Mouse (Mus musculus) megakaryocyte progenitor cell, adult 5-6 weeks (primary cell): Measurements from ENCODE around the gene Prkn. TPM values are rescaled to one million over a fixed set of nuclear protein-coding genes. Genes with fewer than 3 reads are reported as not detected.

Experiments used
- ATAC-seq: replicated peaks from 2 replicates; pipeline ENCODE4 v1.8.0; 2016; ENCODE audit warnings: mild to moderate bottlenecking, moderate TSS enrichment, inconsistent platforms; ENCODE audit not compliant: poor library complexity
- total RNA-seq, 2 experiments: library from RNA; stranded (forward) in 1 of 2; stranded (reverse) in 1 of 2; fragments of 157-497, 149-512 nt in 1 of 2; fragments of 200-1000 nt in 1 of 2; gene quantifications; 2 replicates each; pipeline versions ENCODE4 v1.2.3 to v1.2.4; 2015 to 2017

The Prkn gene
- total RNA-seq, 2 experiments from 2014 or later, result 0.25 to 0.57 TPM

DNA sequence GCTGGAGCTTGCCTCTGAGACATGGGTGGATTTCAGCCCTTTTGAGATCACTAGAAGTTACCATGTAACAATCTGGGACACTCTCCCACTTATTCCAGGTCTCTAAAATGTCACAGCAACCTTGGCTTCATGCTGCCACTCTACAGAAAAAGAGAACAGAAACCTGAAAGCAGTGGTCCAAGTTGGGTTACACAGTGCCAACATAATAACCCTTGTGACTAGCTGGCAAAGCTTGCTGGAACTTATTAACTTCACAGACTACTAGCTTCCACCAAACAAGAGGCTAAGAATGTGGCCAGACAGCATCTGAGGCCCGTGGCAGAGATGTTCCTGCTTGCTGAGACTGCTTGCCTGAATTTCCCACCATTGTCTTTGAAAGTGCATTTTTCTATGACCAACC, 886.9 kb downstream of the Prkn start:
- ATAC-seq, result no peak

- no peak for ATAC-seq
These were observed 888.1 kb downstream of the Prkn start for GRCm38 (mm10) chr17:11728294-11728693.

GRCm38 (mm10) chr17:11730656-11731594, 890.7 kb downstream of the Prkn start:
- no peak for ATAC-seq

DNA sequence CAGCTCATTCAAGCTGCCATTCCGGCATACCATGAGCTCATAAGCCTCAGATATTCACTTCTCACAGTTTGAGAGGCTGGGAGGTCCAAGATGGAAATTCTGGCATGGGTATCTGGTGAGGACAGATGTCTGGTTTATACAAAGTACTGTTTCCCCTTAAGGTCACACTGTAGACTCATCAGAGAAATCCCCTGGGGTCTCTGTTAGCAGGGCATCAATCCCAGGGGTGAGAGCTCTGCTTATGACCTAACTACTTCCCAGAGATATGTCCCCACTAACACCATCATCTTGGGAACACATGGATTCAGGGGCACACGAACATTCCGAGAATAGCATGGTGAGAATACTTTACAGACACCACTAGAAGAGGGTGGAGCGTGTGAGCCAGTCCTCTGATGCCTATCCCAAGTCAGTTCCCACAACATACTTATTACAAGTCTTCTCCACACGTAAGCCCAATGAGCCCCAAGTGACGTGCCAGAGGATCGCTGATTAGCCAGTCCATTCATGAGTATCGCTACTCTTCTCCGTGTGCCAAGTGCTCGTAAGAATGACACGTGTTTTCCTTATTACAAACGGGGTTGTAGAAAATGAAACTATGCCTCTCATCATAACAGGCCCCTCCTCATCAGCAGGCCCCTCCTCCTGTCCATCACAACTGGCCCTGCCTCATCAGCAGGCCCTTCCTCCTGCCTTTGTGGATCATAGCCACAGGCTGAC, 895.1 kb downstream of the Prkn start:
- no peak for ATAC-seq

- ATAC-seq, result no peak
These were observed 896.3 kb downstream of the Prkn start for GRCm38 (mm10) chr17:11736531-11736930.

DNA sequence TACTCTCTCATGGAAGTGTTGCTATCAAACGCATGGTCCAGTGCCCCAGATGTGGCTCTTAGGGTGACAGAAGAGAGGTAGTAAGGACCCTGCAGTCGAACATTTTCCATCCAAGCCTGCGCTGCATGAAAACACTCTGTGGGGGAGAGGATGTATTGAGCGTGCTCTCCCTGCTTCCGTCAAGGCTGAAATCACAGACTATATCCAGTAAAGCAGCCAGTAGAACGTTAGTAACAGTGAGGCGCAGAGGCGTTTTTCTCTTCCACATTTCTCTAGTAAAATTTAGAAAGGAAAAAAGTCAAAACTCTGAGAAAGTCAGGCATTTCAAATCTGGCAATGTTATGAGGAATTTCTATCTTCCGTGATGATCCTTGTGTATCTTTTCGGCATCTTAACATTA, 897.7 kb downstream of the Prkn start:
- no peak for ATAC-seq

- no peak for ATAC-seq
These were observed 900.5 kb downstream of the Prkn start for GRCm38 (mm10) chr17:11740716-11741115.

- no peak for ATAC-seq
These were observed 901.0 kb downstream of the Prkn start for GRCm38 (mm10) chr17:11741161-11741560.

GRCm38 (mm10) chr17:11751251-11751650, 911.1 kb downstream of the Prkn start:
- no peak for ATAC-seq

DNA sequence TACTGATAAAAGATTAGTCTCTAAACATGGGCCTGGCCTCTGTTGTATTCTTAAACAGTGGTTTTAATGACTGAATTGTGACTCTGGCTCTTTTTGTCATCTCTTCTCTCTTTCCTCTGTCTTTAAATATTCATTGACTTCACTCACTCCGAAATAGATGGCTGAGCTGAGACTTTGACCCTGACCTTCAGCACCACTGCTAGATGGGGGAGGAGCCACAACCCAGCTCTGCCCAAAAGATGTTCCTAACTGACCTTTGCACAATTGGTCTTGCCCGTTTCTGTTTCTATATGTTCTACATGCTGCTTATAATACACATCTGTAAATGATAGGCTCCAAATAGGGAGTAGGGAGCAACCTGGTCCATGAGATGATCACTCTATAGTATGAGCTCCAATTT, 912.5 kb downstream of the Prkn start:
- ATAC-seq, result no peak

DNA sequence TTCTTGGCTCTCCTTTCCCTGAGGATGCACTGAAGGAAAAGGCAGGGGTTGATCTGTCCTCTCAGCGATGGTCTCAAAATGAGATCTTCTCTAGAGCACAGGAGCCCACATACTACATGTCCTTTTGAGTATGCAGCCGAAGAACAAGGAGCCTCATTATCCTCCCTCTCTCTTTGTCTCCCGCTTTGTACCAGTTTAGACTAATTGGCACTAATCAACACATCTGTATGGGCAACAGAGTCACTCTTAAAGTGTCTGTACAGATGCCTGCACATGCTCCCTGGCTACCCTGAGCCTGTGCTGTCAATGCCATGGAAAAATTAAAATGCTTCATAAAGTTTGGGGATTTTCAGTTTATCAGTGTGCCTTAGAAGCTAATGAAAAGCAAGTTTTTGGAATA, 924.9 kb downstream of the Prkn start:
- ATAC-seq, result no peak

GRCm38 (mm10) chr17:11765581-11765980, 925.4 kb downstream of the Prkn start:
- ATAC-seq, result no peak

DNA sequence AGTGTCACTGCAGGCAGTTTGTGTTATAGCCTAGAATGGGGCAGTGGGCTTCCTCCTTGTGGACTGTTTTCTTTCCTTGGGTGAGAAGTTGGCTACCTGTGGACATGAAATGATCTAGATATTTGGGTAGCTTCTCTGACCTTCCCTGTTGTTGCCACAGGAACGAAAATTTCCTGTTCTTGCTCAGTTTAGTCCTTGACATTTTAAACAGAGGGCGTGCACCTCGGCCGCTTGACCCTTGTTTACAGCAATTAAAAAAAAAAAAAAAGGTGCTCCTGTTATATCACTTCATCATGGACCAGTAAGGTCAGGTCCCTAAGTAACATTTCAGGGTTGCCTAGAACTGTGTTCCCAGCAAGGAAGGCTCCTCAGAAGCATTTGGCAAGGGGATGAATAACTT, 927.1 kb downstream of the Prkn start:
- no peak for ATAC-seq

GRCm38 (mm10) chr17:11768345-11768744, 928.2 kb downstream of the Prkn start:
- no peak for ATAC-seq

- no peak for ATAC-seq
These were observed 928.8 kb downstream of the Prkn start for GRCm38 (mm10) chr17:11768971-11769370.

DNA sequence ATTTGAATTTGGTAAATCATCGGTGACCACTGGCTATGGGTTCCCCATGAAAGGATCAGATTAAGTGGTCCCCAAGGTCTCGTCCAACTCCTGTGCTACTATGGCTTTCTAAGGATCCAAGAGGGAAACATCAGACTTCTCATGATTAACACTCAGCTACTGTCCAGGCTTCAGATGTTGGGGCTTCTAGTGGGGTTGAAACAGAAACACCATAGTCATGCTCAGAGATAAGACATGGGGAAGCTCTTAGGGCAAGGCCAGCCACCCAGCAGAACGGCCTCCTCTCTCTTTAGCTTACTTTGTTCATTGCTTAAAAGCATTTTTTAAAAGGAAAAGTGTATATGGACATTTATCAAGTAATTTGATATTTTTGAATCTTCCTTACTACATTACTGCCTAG, 929.3 kb downstream of the Prkn start:
- peak; percentile 44 for ATAC-seq

DNA sequence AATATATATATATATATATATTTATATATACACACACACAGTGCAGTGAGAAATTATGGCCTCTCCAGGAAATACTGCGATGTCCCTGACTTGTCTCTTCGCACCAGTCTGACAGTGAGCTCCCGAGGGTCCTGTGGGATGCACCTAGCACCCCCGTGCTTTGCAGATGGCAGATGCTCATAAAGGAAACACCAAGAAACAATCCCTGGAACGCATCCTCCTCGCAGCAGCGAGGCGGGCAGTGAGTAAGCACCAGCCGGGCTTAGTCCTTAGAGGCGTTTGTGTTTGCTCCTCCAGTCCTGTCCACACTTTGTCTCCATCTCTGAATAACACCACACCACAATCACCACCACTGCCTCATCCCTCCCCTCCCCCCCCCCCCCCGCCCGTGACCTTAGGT, 939.4 kb downstream of the Prkn start:
- ATAC-seq, result no peak

GRCm38 (mm10) chr17:11780005-11780404, 939.8 kb downstream of the Prkn start:
- no peak for ATAC-seq

DNA sequence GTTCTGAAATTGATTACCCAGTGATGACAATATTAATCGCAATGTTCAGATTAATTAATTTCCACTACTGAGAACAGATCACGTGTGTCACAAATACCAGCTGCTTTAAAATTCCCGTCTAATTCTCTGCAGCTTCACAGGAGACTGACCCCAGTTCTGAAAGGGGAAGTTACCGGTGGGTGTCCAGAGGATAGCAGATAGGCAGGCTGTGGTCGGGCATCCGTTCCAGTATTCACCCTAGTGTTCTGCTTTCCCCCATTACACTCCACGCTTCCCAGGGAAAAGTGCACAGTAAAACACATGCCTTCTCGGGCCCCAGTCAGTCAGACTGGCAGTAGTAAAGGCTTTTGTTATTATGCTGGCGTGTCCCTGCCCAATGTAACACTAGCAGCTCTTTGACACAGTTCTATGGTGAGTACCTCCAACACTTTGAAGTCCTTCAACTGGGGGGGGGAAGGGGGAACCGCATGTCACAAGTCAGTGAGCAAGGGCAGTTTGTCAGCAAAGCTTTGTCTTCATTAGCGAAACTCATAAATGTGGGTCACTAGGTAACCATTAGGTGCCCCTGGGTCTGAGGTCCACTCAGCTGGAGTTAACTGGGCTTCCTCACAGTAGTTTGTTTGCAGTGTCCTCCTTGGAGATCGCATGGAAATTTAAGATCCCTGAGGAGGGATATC, 940.8 kb downstream of the Prkn start:
- ATAC-seq, result peak; percentile 88

GRCm38 (mm10) chr17:11788270-11788936, 948.2 kb downstream of the Prkn start:
- ATAC-seq, result peak; percentile 83

DNA sequence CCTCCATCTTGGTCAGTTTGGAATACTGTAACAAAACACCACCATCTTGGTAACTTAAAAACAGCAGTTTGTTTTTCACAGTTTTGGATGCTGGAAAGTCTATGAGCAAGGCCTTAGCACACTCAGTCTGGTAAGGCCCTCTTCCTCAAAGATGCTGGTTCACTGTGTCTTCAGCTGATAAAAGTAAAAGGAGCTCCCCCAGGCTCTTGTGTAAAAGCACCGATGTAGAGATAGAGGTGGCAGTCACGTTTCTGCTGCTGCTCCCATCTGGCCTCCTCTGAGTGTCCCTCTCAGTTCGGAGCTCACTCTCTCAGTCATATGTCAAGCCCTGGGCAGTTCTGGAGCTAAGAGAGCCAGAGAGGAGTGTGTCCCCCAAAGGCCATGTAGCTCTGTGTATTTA, 955.8 kb downstream of the Prkn start:
- ATAC-seq, result peak; percentile 31; the same call in 1 of the 2 replicates
